Mouse (Mus musculus) myocyte (in vitro differentiated cells): ENCODE data around the gene Zc3h10. TPM values are rescaled to one million over a fixed set of nuclear protein-coding genes. Genes with fewer than 3 reads are reported as not detected.
A peak's percentile ranks its signal among the peaks of the same experiment; 100 is the strongest.

ENCODE experiments used
- H3K27me3 ChIP-seq: one replicate; pipeline ENCODE4 v1.6.1; 2011; ENCODE audit not compliant: control insufficient read depth, insufficient read depth, insufficient read length
- H3K36me3 ChIP-seq: one replicate; pipeline ENCODE4 v1.6.1; 2011; ENCODE audit not compliant: control insufficient read depth, insufficient read depth
- H3K4me2 ChIP-seq: one replicate; pipeline ENCODE4 v1.6.1; 2011; ENCODE audit warnings: low read depth, control low read depth
- H3K4me3 ChIP-seq: one replicate; pipeline ENCODE4 v1.5.1; 2011; ENCODE audit warnings: mild to moderate bottlenecking, control low read depth, moderate library complexity
- H3K79me2 ChIP-seq: one replicate; pipeline ENCODE4 v1.6.1; 2011; ENCODE audit not compliant: control insufficient read depth, insufficient read depth
- H3ac ChIP-seq: one replicate; pipeline ENCODE4 v1.6.1; 2011; ENCODE audit not compliant: control insufficient read depth, insufficient read length
- CEBPB ChIP-seq: IDR thresholded peaks from 2 replicates; pipeline ENCODE4 v1.6.1; 2011; ENCODE audit warnings: mild to moderate bottlenecking, moderate library complexity; ENCODE audit not compliant: poor library complexity, insufficient read depth, severe bottlenecking
- E2F4 ChIP-seq: IDR thresholded peaks from one replicate; pipeline ENCODE4 v1.6.1; 2011; ENCODE audit warnings: mild to moderate bottlenecking, control low read depth, moderate library complexity; ENCODE audit not compliant: insufficient read depth
- MAX ChIP-seq: IDR thresholded peaks from one replicate; pipeline ENCODE4 v1.6.1; 2011; ENCODE audit warnings: low read depth, mild to moderate bottlenecking, control low read depth
- MYOD1 ChIP-seq, 3 experiments: IDR thresholded peaks; one replicate each; pipeline ENCODE4 v1.6.1; 2011; ENCODE audit warnings: control low read depth in 2 of 3, low read depth in 2 of 3, mild to moderate bottlenecking in 2 of 3, moderate library complexity in 1 of 3; ENCODE audit not compliant: insufficient read length in 2 of 3, control insufficient read depth in 1 of 3
- MYOG ChIP-seq, 3 experiments: IDR thresholded peaks; one replicate each; pipeline ENCODE4 v1.6.1; 2011; ENCODE audit warnings: control low read depth in 2 of 3, low read depth in 2 of 3, mild to moderate bottlenecking in 2 of 3; ENCODE audit not compliant: insufficient read length in 2 of 3, control insufficient read depth in 1 of 3, insufficient read depth in 1 of 3
- POLR2A ChIP-seq: IDR thresholded peaks from one replicate; pipeline ENCODE4 v1.6.1; 2011; ENCODE audit warnings: low read depth, mild to moderate bottlenecking, control low read depth, moderate library complexity; ENCODE audit not compliant: insufficient read length
- POLR2AphosphoS2 ChIP-seq: IDR thresholded peaks from one replicate; pipeline ENCODE4 v1.6.1; 2011; ENCODE audit warnings: low read depth, control low read depth; ENCODE audit not compliant: insufficient read length
- REST ChIP-seq: IDR thresholded peaks from one replicate; pipeline ENCODE4 v1.6.1; 2011; ENCODE audit warnings: mild to moderate bottlenecking, control low read depth, moderate library complexity; ENCODE audit not compliant: insufficient read depth, insufficient read length
- SRF ChIP-seq: IDR thresholded peaks from one replicate; pipeline ENCODE4 v1.6.1; 2011; ENCODE audit warnings: low read depth; ENCODE audit not compliant: control insufficient read depth, insufficient read length
- TCF12 ChIP-seq: IDR thresholded peaks from one replicate; pipeline ENCODE4 v1.6.1; 2011; ENCODE audit warnings: mild to moderate bottlenecking, control low read depth; ENCODE audit not compliant: poor library complexity, insufficient read depth, severe bottlenecking
- TCF3 ChIP-seq: IDR thresholded peaks from one replicate; pipeline ENCODE4 v1.6.1; 2011; ENCODE audit warnings: low read depth, control low read depth; ENCODE audit not compliant: insufficient read length
- USF1 ChIP-seq: IDR thresholded peaks from one replicate; pipeline ENCODE4 v1.6.1; 2011; ENCODE audit warnings: low read depth, mild to moderate bottlenecking, control low read depth, moderate library complexity
- polyA plus RNA-seq: library from polyadenylated mRNA; unstranded; fragments of >200 nt; fragmentation: generic; extraction: Trizol; gene quantifications from one replicate; pipeline ENCODE4 v1.2.1, GENCODE M21; 2012; ENCODE audit warnings: missing spikeins

Gene Zc3h10
- polyA plus RNA-seq, 1 experiment: 13.8 TPM

DNA sequence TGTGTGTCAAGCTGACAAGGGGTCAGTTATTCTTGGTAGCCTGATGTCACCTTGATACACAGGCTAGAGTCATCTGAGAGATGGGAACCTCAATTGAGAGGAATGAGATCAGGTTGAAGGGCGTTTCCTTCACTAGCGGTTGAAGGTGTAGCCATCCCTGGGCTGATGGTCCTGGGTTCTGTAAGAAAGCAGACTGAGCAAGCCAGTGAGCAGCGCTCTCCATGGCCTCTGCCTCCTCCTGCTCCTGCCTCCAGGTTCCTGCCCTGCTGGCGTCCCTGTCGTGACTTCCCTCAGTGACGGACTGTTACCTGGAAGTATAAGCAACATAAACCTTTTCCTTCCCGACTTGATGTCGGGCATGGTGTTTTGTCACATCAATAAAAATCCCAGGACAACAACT lies 44.0 kb downstream of the Zc3h10 start:
- no peak overlapping the region for H3K4me3 ChIP-seq

GRCm38 (mm10) chr10:128502341-128502740 lies 45.2 kb downstream of the Zc3h10 start:
- no peak overlapping the region for H3ac ChIP-seq
- no peaks in the 10 kb centered on the region for H3K79me2 ChIP-seq
- TF ChIP-seq MAX (no peak), CEBPB (peak; percentile 72)
- H3K4me3 ChIP-seq: no peak overlapping the region
- no peak overlapping the region for H3K4me2 ChIP-seq
- H3K36me3 ChIP-seq: no peaks in the 10 kb centered on the region
- H3K27me3 ChIP-seq: no peaks in the 10 kb centered on the region

More for the DNA sequence above, 44.0 kb downstream of the Zc3h10 start:
- Histone ChIP-seq H3K4me2 (peak overlapping the region; percentile 34), H3ac (no peak overlapping the region), H3K27me3 (no peaks in the 10 kb centered on the region), H3K36me3 (no peaks in the 10 kb centered on the region), H3K79me2 (no peaks in the 10 kb centered on the region)
- TF ChIP-seq TCF3: no peak
- no peak for TF ChIP-seq USF1
- TF ChIP-seq MAX: no peak

DNA sequence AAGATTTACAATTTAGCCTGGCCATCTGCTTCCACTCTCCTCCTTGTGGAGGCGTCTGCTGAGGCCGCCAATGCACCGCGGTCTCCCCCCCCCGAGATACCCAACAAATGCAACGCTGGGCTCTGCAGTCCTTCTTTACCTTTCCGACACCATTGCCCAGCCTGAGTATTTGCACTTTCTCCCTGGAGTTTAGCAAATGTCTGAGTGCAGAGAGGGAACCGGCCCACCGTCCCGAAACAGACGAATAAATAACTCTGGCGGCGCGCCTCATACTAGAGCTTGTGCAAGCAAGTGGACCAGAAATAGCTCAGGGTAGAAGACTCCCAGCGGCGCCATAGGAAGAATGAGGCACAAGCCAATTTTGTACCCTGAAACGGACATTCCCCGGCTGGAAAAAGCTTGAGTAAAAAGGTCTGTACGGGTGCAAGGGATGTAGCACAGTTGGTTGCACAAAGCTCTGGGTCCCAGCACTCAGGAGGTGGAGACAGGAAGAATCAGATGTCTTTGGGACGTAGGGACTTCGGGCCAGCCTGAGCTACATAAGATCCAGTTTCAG lies 48.4 kb downstream of the Zc3h10 start:
- Histone ChIP-seq H3K27me3 (no peaks in the 10 kb centered on the region), H3K4me3 (peak overlapping the region; percentile 98), H3ac (peak overlapping the region; percentile 20), H3K36me3 (no peaks in the 10 kb centered on the region), H3K79me2 (peaks cover 19% of the 10 kb centered on the region), H3K4me2 (peak overlapping the region; percentile 81)
- TF ChIP-seq CEBPB (no peak), POLR2A (no peak), MAX (no peak), TCF12 (no peak), E2F4 (no peak), TCF3 (no peak), MYOD1 (IDR thresholded peaks at IDR 0.05; ENCODE audit: control insufficient read depth in 1 of 3, insufficient read length in 2 of 3, low read depth in 2 of 3) (no peak), MYOG (IDR thresholded peaks at IDR 0.05; ENCODE audit: control insufficient read depth in 1 of 3, insufficient read depth in 1 of 3, insufficient read length in 2 of 3, low read depth in 2 of 3) (no peak), USF1 (no peak)

- H3K27me3 ChIP-seq: no peaks in the 10 kb centered on the region
- peak within 1 kb of the TSS; percentile 98 for H3K4me3 ChIP-seq
- TF ChIP-seq REST: no peak
- TF ChIP-seq USF1: no peak
- no peak for TF ChIP-seq CEBPB
- TF ChIP-seq POLR2A: peak; percentile 25
- TF ChIP-seq TCF3: no peak
- TF ChIP-seq POLR2AphosphoS2: peak; percentile 90
- TF ChIP-seq E2F4: no peak
- TF ChIP-seq MYOD1 (IDR thresholded peaks at IDR 0.05; ENCODE audit: control insufficient read depth in 1 of 3, insufficient read length in 2 of 3, low read depth in 2 of 3): peak in 2 of 3 experiments; percentile 0 to 2
- no peak for TF ChIP-seq TCF12
- no peak for TF ChIP-seq SRF
- peak in 2 of 3 experiments; percentile 31 to 50 for TF ChIP-seq MYOG (IDR thresholded peaks at IDR 0.05; ENCODE audit: control insufficient read depth in 1 of 3, insufficient read depth in 1 of 3, insufficient read length in 2 of 3, low read depth in 2 of 3)
- no peak for TF ChIP-seq MAX
- peak within 1 kb of the TSS; percentile 20 for H3ac ChIP-seq
- peak within 1 kb of the TSS; percentile 97 for H3K4me2 ChIP-seq
- no peaks in the 10 kb centered on the region for H3K36me3 ChIP-seq
- H3K79me2 ChIP-seq: peaks cover 20% of the 10 kb centered on the region
These were observed 49.0 kb downstream of the Zc3h10 start, which contains the start of gene Myl6b for GRCm38 (mm10) chr10:128498590-128498989. Gene Myl6b (minus strand): TSS chr10:128498685.

GRCm38 (mm10) chr10:128497134-128497737 lies 50.3 kb downstream of the Zc3h10 start:
- peaks cover under 1% of the 10 kb centered on the region for H3K36me3 ChIP-seq
- no peak for TF ChIP-seq TCF12
- TF ChIP-seq MAX: no peak
- TF ChIP-seq E2F4: no peak
- no peak for TF ChIP-seq SRF
- peak in 1 of 3 experiments; percentile 32 for TF ChIP-seq MYOD1 (IDR thresholded peaks at IDR 0.05; ENCODE audit: control insufficient read depth in 1 of 3, insufficient read length in 2 of 3, low read depth in 2 of 3)
- peak; percentile 55 for TF ChIP-seq POLR2AphosphoS2
- H3K27me3 ChIP-seq: no peaks in the 10 kb centered on the region
- H3ac ChIP-seq: no peak overlapping the region
- peak overlapping the region; percentile 98 for H3K4me3 ChIP-seq
- peak overlapping the region; percentile 97 for H3K4me2 ChIP-seq
- peaks cover 34% of the 10 kb centered on the region for H3K79me2 ChIP-seq
